Mouse (Mus musculus) small intestine, adult 2 months (tissue): ENCODE measurements around the gene Mcm8. TPM values are rescaled to one million over a fixed set of nuclear protein-coding genes. Genes with fewer than 3 reads are reported as not detected.

Source experiments
- H3K27ac ChIP-seq: fragments of 200-500 bp; 2 replicates; pipeline ENCODE4 v1.5.1; 2012; ENCODE audit warnings: low read depth, low read length, control low read depth, inconsistent platforms; ENCODE audit not compliant: insufficient read depth
- H3K27me3 ChIP-seq: fragments of 200-500 bp; 2 replicates; pipeline ENCODE4 v1.6.1; 2012; ENCODE audit warnings: mild to moderate bottlenecking, moderate library complexity, low read length, inconsistent platforms; ENCODE audit not compliant: control insufficient read depth, insufficient read depth
- H3K36me3 ChIP-seq: fragments of 200-500 bp; 2 replicates; pipeline ENCODE4 v1.6.1; 2012; ENCODE audit warnings: mild to moderate bottlenecking, low read length, control low read depth, inconsistent platforms; ENCODE audit not compliant: control insufficient read depth, insufficient read depth
- H3K4me1 ChIP-seq: fragments of 200-500 bp; 2 replicates; pipeline ENCODE4 v1.6.1; 2012; ENCODE audit warnings: low read length, inconsistent platforms, mixed read lengths; ENCODE audit not compliant: control insufficient read depth, insufficient read depth, insufficient read length
- H3K4me3 ChIP-seq: fragments of 200-500 bp; 2 replicates; pipeline ENCODE4 v1.5.1; 2012; ENCODE audit warnings: low read depth, mild to moderate bottlenecking, control low read depth, inconsistent platforms, low read length, moderate library complexity
- CTCF ChIP-seq: fragments of 200-500 bp; IDR thresholded peaks from 2 replicates; pipeline ENCODE4 v1.5.1; 2012; ENCODE audit warnings: low read depth, mild to moderate bottlenecking, control low read depth, inconsistent platforms, low read length, moderate library complexity, mixed read lengths; ENCODE audit not compliant: insufficient replicate concordance, insufficient read length; ENCODE audit errors: extremely low read depth
- POLR2A ChIP-seq: fragments of 200-500 bp; IDR thresholded peaks from 2 replicates; pipeline ENCODE4 v1.6.1; 2012; ENCODE audit warnings: low read depth, mild to moderate bottlenecking, control low read depth, inconsistent platforms, low read length, moderate library complexity
- WGBS: fragments of 180-500 bp; shearing (Covaris S2); methylation state at CpG from one replicate; pipeline ENCODE4 v1.1.7; 2018; 5-methylcytosine and 5-hydroxymethylcytosine counted together
- polyA plus RNA-seq: library from polyadenylated mRNA; depleted of rRNA; stranded (reverse); fragments of >200 nt; gene quantifications from 2 replicates; pipeline ENCODE4 v1.2.3, GENCODE M21; 2012

The Mcm8 gene
- polyA plus RNA-seq, 1 experiment: 0.51 TPM

- H3K4me3 ChIP-seq: no peak overlapping the region
- no peak for TF ChIP-seq POLR2A
- no peak for TF ChIP-seq CTCF
- 25% methylated on average over 3 of the region's 3 CpGs for WGBS
- no peaks in the 10 kb centered on the region; the same call in 1 of the 2 replicates for H3K4me1 ChIP-seq
- H3K27ac ChIP-seq: no peak overlapping the region
- H3K27me3 ChIP-seq: no peaks in the 10 kb centered on the region
- peaks cover 4% of the 10 kb centered on the region; the same call in 1 of the 2 replicates for H3K36me3 ChIP-seq
Observed at GRCm38 (mm10) chr2:132871663-132872062, 55.7 kb downstream of the Mcm8 start.

DNA sequence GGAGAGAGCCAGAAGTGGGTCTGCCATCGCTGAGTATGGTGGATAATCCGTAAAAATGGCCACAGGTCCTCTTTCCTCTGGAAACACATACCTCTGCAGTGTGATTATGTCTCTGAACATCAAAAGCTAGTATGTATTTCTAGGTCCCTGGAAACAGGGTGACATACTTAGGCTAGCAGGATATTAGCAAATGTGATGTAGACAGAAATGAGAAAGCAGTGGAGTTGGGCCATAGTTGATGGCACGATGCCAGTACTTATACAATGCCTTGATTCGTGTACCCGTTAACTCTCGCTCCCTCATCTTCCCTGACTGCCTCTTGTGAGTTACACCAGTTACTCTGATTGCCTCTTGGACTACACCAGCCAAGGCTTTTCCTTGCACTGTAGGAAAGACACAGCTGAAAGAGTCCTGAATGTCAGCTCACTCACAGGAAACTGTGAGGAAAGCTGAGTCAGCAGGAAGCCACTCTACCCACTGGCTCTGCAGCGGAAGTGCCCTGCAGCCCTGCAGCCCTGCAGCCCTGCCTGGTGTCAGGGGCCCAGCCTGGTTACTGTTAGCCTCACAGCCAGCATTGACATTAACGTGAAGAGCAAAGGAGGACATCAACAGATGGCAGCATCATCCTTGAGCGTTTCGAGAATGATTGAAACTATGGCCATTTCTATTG lies 57.9 kb downstream of the Mcm8 start:
- H3K36me3 ChIP-seq: no peaks in the 10 kb centered on the region
- H3K27ac ChIP-seq: no peak overlapping the region
- peaks cover 10% of the 10 kb centered on the region; the same call in 1 of the 2 replicates for H3K27me3 ChIP-seq
- no peaks in the 10 kb centered on the region; the same call in 1 of the 2 replicates for H3K4me1 ChIP-seq
- TF ChIP-seq CTCF: no peak
- no peak for TF ChIP-seq POLR2A
- WGBS: 70% methylated on average over 10 of the region's 10 CpGs
- H3K4me3 ChIP-seq: no peak overlapping the region

GRCm38 (mm10) chr2:132876991-132877390 lies 61.0 kb downstream of the Mcm8 start:
- TF ChIP-seq POLR2A: no peak
- TF ChIP-seq CTCF: no peak
- 52% methylated on average over 1 of the region's 1 CpGs for WGBS
- peaks cover 17% of the 10 kb centered on the region for H3K27me3 ChIP-seq

DNA sequence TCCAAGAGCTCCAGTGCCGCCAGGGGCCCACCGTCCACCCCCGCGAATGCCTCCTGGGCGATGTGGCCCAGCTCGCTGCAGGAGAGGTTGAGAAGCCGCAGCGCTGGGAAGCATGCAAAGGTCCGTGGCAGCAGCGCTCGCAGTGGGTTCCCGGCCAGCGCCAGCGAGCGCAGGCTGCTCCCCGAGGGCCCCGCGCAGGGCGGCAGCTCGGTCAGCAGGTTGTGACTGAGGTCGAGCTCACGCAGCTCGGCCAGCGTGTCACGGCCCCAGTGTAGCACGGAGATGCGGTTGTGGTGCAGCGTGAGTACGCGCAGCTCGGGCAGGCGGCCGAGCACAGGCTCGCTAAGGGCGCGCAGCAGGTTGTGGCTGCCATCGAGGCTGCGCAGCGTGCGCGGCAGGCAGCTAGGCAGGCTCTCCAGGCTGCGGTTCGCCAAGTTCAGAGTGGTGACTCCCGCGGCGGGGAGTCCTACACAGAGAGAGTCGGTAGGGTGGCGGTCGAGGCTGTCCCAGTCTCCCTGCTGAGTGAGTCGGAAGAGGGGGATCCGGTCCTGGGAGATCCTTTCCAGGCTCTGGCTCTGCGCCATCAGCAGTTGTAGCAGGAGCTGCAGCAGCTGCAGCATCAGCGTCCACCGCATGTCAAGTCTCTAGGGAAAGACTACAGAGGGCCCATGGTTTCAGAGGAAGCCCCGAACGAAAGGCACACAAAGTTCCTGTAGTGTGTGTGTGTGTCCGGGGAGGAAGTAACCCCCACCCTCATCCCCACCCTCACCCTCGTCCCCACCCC lies 63.5 kb downstream of the Mcm8 start:
- H3K36me3 ChIP-seq: no peaks in the 10 kb centered on the region
- whole genome bisulfite sequencing: under 1% methylated on average over 58 of the region's 58 CpGs
- peak overlapping the region; percentile 56 for H3K4me3 ChIP-seq
- no peak overlapping the region for H3K27ac ChIP-seq
- TF ChIP-seq POLR2A (no peak), CTCF (no peak)
- peaks cover 17% of the 10 kb centered on the region for H3K27me3 ChIP-seq
- peaks cover 6% of the 10 kb centered on the region for H3K4me1 ChIP-seq

More at GRCm38 (mm10) chr2:132876991-132877390, 61.0 kb downstream of the Mcm8 start:
- no peaks in the 10 kb centered on the region for H3K36me3 ChIP-seq
- H3K4me3 ChIP-seq: no peak overlapping the region
- H3K27ac ChIP-seq: no peak overlapping the region
- H3K4me1 ChIP-seq: peaks cover 6% of the 10 kb centered on the region

GRCm38 (mm10) chr2:132880844-132881645 lies 65.1 kb downstream of the Mcm8 start, which contains the start of gene Lrrn4:
TSS of gene Lrrn4 (minus strand) at chr2:132880891.
- Histone ChIP-seq H3K4me1 (peaks cover 6% of the 10 kb centered on the region), H3K36me3 (no peaks in the 10 kb centered on the region), H3K27ac (no peak within 1 kb of the TSS), H3K27me3 (peaks cover 17% of the 10 kb centered on the region), H3K4me3 (peak within 1 kb of the TSS; percentile 56)
- no peak for TF ChIP-seq CTCF
- TF ChIP-seq POLR2A: no peak
- 60% methylated on average over 12 of the region's 12 CpGs for WGBS

GRCm38 (mm10) chr2:132884303-132884967 lies 68.5 kb downstream of the Mcm8 start:
- Histone ChIP-seq H3K27me3 (peaks cover 5% of the 10 kb centered on the region), H3K4me3 (no peak overlapping the region), H3K4me1 (peaks cover 3% of the 10 kb centered on the region), H3K36me3 (no peaks in the 10 kb centered on the region), H3K27ac (no peak overlapping the region)
- WGBS: 69% methylated on average over 8 of the region's 8 CpGs
- TF ChIP-seq POLR2A: no peak
- TF ChIP-seq CTCF: no peak
